Mouse (Mus musculus) thymus, postnatal 4 days (tissue): ENCODE results near the gene Prr7.

ENCODE experiments used
- DNase-seq: peaks from one replicate; pipeline ENCODE4 v3.0.0; 2021

Gene Prr7

GRCm38 (mm10) chr13:55478036-55478435 lies 14.0 kb downstream of the Prr7 start:
- peak; percentile 61 for DNase-seq

GRCm38 (mm10) chr13:55479008-55479407 lies 14.9 kb downstream of the Prr7 start:
- no peak for DNase-seq

GRCm38 (mm10) chr13:55479929-55480328 lies 15.9 kb downstream of the Prr7 start:
- DNase-seq = no peak

- DNase-seq = no peak
Observed at GRCm38 (mm10) chr13:55482542-55482941, 18.5 kb downstream of the Prr7 start.

GRCm38 (mm10) chr13:55483071-55483470 lies 19.0 kb downstream of the Prr7 start:
- no peak for DNase-seq

GRCm38 (mm10) chr13:55483593-55483992 lies 19.5 kb downstream of the Prr7 start:
- no peak for DNase-seq

- DNase-seq = peak; percentile 42
Observed at GRCm38 (mm10) chr13:55484520-55485088, 20.5 kb downstream of the Prr7 start.

GRCm38 (mm10) chr13:55486029-55486794 lies 22.1 kb downstream of the Prr7 start:
- DNase-seq = no peak

- DNase-seq = peak; percentile 53
Observed at GRCm38 (mm10) chr13:55486916-55487577, 23.0 kb downstream of the Prr7 start.

- no peak for DNase-seq
Observed at GRCm38 (mm10) chr13:55487578-55488498, 23.8 kb downstream of the Prr7 start, which contains the start of gene Dbn1. Dbn1 (minus strand) TSS chr13:55488111.

- no peak for DNase-seq
Observed at GRCm38 (mm10) chr13:55494257-55494656, 30.2 kb downstream of the Prr7 start.

- no peak for DNase-seq
Observed at GRCm38 (mm10) chr13:55494883-55495621, 31.0 kb downstream of the Prr7 start.

- DNase-seq = no peak
Observed at GRCm38 (mm10) chr13:55495702-55496101, 31.6 kb downstream of the Prr7 start.

GRCm38 (mm10) chr13:55496661-55497060 lies 32.6 kb downstream of the Prr7 start:
- DNase-seq = no peak

GRCm38 (mm10) chr13:55498906-55499305 lies 34.8 kb downstream of the Prr7 start:
- no peak for DNase-seq

GRCm38 (mm10) chr13:55500575-55500974 lies 36.5 kb downstream of the Prr7 start:
- DNase-seq = no peak

GRCm38 (mm10) chr13:55502405-55502804 lies 38.3 kb downstream of the Prr7 start:
- peak; percentile 40 for DNase-seq

GRCm38 (mm10) chr13:55504390-55504789 lies 40.3 kb downstream of the Prr7 start:
- no peak for DNase-seq

- DNase-seq = no peak
Observed at GRCm38 (mm10) chr13:55505810-55506209, 41.7 kb downstream of the Prr7 start.

- no peak for DNase-seq
Observed at GRCm38 (mm10) chr13:55506697-55507096, 42.6 kb downstream of the Prr7 start.

- peak; percentile 59 for DNase-seq
Observed at GRCm38 (mm10) chr13:55507877-55508276, 43.8 kb downstream of the Prr7 start.

- no peak for DNase-seq
Observed at GRCm38 (mm10) chr13:55508531-55508930, 44.5 kb downstream of the Prr7 start.
